Mouse (Mus musculus) kidney, embryonic 14.5 days (tissue): ENCODE measurements around the gene Shroom3. TPM values are rescaled to one million over a fixed set of nuclear protein-coding genes. Genes with fewer than 3 reads are reported as not detected.

ENCODE experiments used
- ATAC-seq: fragments of 200-750 bp; cut with Nextera tagmentation; 2 replicates; pipeline ENCODE4 v1.8.0; 2017; ENCODE audit warnings: moderate number of reproducible peaks, mild to moderate bottlenecking, moderate TSS enrichment, moderate library complexity; ENCODE audit not compliant: low FRiP score, low TSS enrichment
- H3K27ac ChIP-seq: fragments of 300-500 bp; sonication (generic); 2 replicates; pipeline ENCODE4 v1.5.1; 2014; ENCODE audit warnings: low read depth, mild to moderate bottlenecking, low read length, moderate library complexity, mixed read lengths
- H3K27me3 ChIP-seq: fragments of 300-500 bp; sonication (generic); 2 replicates; pipeline ENCODE4 v1.6.1; 2014; ENCODE audit warnings: mild to moderate bottlenecking, low read length; ENCODE audit not compliant: control insufficient read depth, insufficient read depth
- H3K36me3 ChIP-seq: fragments of 300-500 bp; sonication (generic); 2 replicates; pipeline ENCODE4 v1.6.1; 2014; ENCODE audit warnings: low read length, mixed read lengths; ENCODE audit not compliant: control insufficient read depth, insufficient read depth
- H3K4me1 ChIP-seq: fragments of 300-500 bp; sonication (generic); 2 replicates; pipeline ENCODE4 v1.6.1; 2014; ENCODE audit warnings: low read length, mixed read lengths; ENCODE audit not compliant: control insufficient read depth, insufficient read depth
- H3K4me2 ChIP-seq: fragments of 300-500 bp; sonication (generic); replicated peaks from 2 replicates; pipeline ENCODE4 v1.6.1; 2014; ENCODE audit warnings: low read depth, mild to moderate bottlenecking, low read length
- H3K4me3 ChIP-seq: fragments of 300-500 bp; sonication (generic); 2 replicates; pipeline ENCODE4 v1.5.1; 2014; ENCODE audit warnings: mild to moderate bottlenecking, low read length
- H3K9ac ChIP-seq: fragments of 300-500 bp; sonication (generic); 2 replicates; pipeline ENCODE4 v1.6.1; 2014; ENCODE audit warnings: low read depth, mild to moderate bottlenecking, low read length, moderate library complexity
- H3K9me3 ChIP-seq: fragments of 300-500 bp; sonication (generic); 2 replicates; pipeline ENCODE4 v1.6.1; 2016; ENCODE audit warnings: low read length; ENCODE audit not compliant: control insufficient read depth
- WGBS: fragments of 180-500 bp; shearing (Covaris S2); extraction: QIAGEN DNeasy Blood & Tissue Kit; methylation state at CpG from one replicate; pipeline ENCODE4 v1.1.7; 2014; 5-methylcytosine and 5-hydroxymethylcytosine counted together
- polyA plus RNA-seq: library from polyadenylated mRNA; unstranded; fragments of >200 nt; fragmentation: Nextera tagmentation; extraction: Ambion mirVana; gene quantifications from 2 replicates; pipeline ENCODE4 v1.2.1, GENCODE M21; 2014

Shroom3 gene
- polyA plus RNA-seq, result 10.3 and 16.0 TPM in 2 replicates

GRCm38 (mm10) chr5:92683351-92683807 is at the start of gene Shroom3:
Gene Shroom3 (plus strand): TSS chr5:92683435.
- H3K4me3 ChIP-seq, result peak within 1 kb of the TSS; percentile 44
- H3K36me3 ChIP-seq, result no peaks in the 10 kb centered on the region
- ATAC-seq, result peak; percentile 54; the same call in 1 of the 2 replicates
- no peaks in the 10 kb centered on the region for H3K9me3 ChIP-seq
- WGBS, result under 1% methylated on average over 26 of the region's 26 CpGs
- H3K27me3 ChIP-seq, result peaks cover 6% of the 10 kb centered on the region; the same call in 1 of the 2 replicates
- peak within 1 kb of the TSS; percentile 50 for H3K9ac ChIP-seq
- H3K4me2 ChIP-seq, result peak within 1 kb of the TSS; percentile 89
- H3K4me1 ChIP-seq, result no peaks in the 10 kb centered on the region; the same call in 1 of the 2 replicates
- H3K27ac ChIP-seq, result no peak within 1 kb of the TSS

GRCm38 (mm10) chr5:92633526-92633925 is 49.7 kb upstream of the Shroom3 start:
- no peak for ATAC-seq
- WGBS, result 62% methylated on average over 4 of the region's 4 CpGs
- no peaks in the 10 kb centered on the region for H3K36me3 ChIP-seq

GRCm38 (mm10) chr5:92634916-92635315 is 48.3 kb upstream of the Shroom3 start:
- Histone ChIP-seq H3K9ac (no peak overlapping the region), H3K36me3 (no peaks in the 10 kb centered on the region), H3K27ac (no peak overlapping the region), H3K27me3 (no peaks in the 10 kb centered on the region), H3K9me3 (no peaks in the 10 kb centered on the region), H3K4me1 (no peaks in the 10 kb centered on the region), H3K4me3 (no peak overlapping the region), H3K4me2 (no peak overlapping the region)
- 75% methylated on average over 3 of the region's 3 CpGs for WGBS
- ATAC-seq, result no peak

More at GRCm38 (mm10) chr5:92633526-92633925, 49.7 kb upstream of the Shroom3 start:
- H3K4me3 ChIP-seq, result no peak overlapping the region
- H3K9ac ChIP-seq, result no peak overlapping the region
- H3K27ac ChIP-seq, result no peak overlapping the region
- no peaks in the 10 kb centered on the region for H3K27me3 ChIP-seq
- H3K4me2 ChIP-seq, result no peak overlapping the region
- no peaks in the 10 kb centered on the region for H3K4me1 ChIP-seq
- no peaks in the 10 kb centered on the region for H3K9me3 ChIP-seq

- no peak for ATAC-seq
- Histone ChIP-seq H3K4me3 (no peak overlapping the region), H3K4me1 (no peaks in the 10 kb centered on the region), H3K9me3 (no peaks in the 10 kb centered on the region), H3K27ac (no peak overlapping the region), H3K9ac (no peak overlapping the region), H3K4me2 (no peak overlapping the region), H3K27me3 (no peaks in the 10 kb centered on the region), H3K36me3 (no peaks in the 10 kb centered on the region)
- 79% methylated on average over 5 of the region's 5 CpGs for WGBS
Observed at GRCm38 (mm10) chr5:92635891-92636290, 47.3 kb upstream of the Shroom3 start.

GRCm38 (mm10) chr5:92640861-92641260 is 42.4 kb upstream of the Shroom3 start:
- WGBS, result 86% methylated on average over 3 of the region's 3 CpGs
- no peak for ATAC-seq
- Histone ChIP-seq H3K9ac (no peak overlapping the region), H3K36me3 (no peaks in the 10 kb centered on the region), H3K27ac (no peak overlapping the region), H3K4me2 (no peak overlapping the region), H3K9me3 (no peaks in the 10 kb centered on the region), H3K4me1 (no peaks in the 10 kb centered on the region), H3K4me3 (no peak overlapping the region), H3K27me3 (no peaks in the 10 kb centered on the region)

GRCm38 (mm10) chr5:92656256-92656655 is 27.0 kb upstream of the Shroom3 start:
- H3K9ac ChIP-seq, result no peak overlapping the region
- H3K36me3 ChIP-seq, result no peaks in the 10 kb centered on the region
- ATAC-seq, result no peak; the same call in 1 of the 2 replicates
- no peaks in the 10 kb centered on the region for H3K4me1 ChIP-seq
- no peak overlapping the region for H3K4me3 ChIP-seq
- no peaks in the 10 kb centered on the region for H3K27me3 ChIP-seq
- no peak overlapping the region for H3K4me2 ChIP-seq
- no peaks in the 10 kb centered on the region for H3K9me3 ChIP-seq
- no peak overlapping the region for H3K27ac ChIP-seq
- 14% methylated on average over 1 of the region's 1 CpGs for WGBS

GRCm38 (mm10) chr5:92664321-92664720 is 18.9 kb upstream of the Shroom3 start:
- no peaks in the 10 kb centered on the region for H3K27me3 ChIP-seq
- H3K27ac ChIP-seq, result no peak overlapping the region
- no peak for ATAC-seq
- no peak overlapping the region for H3K9ac ChIP-seq
- H3K4me1 ChIP-seq, result no peaks in the 10 kb centered on the region
- 69% methylated on average over 2 of the region's 2 CpGs for WGBS
- H3K4me2 ChIP-seq, result no peak overlapping the region
- H3K36me3 ChIP-seq, result no peaks in the 10 kb centered on the region
- no peaks in the 10 kb centered on the region for H3K9me3 ChIP-seq
- no peak overlapping the region for H3K4me3 ChIP-seq

- WGBS, result 75% methylated on average over 5 of the region's 5 CpGs
- H3K9ac ChIP-seq, result no peak overlapping the region
- H3K36me3 ChIP-seq, result no peaks in the 10 kb centered on the region
- H3K4me1 ChIP-seq, result no peaks in the 10 kb centered on the region
- H3K9me3 ChIP-seq, result no peaks in the 10 kb centered on the region
- ATAC-seq, result no peak
- H3K4me3 ChIP-seq, result no peak overlapping the region
- H3K4me2 ChIP-seq, result no peak overlapping the region
- H3K27ac ChIP-seq, result no peak overlapping the region
- H3K27me3 ChIP-seq, result no peaks in the 10 kb centered on the region
Observed at GRCm38 (mm10) chr5:92666860-92667259, 16.4 kb upstream of the Shroom3 start.

GRCm38 (mm10) chr5:92674859-92675573 is 8.2 kb upstream of the Shroom3 start, which contains the start of gene Ccdc158:
Gene Ccdc158 (minus strand): TSS chr5:92675271.
- Histone ChIP-seq H3K9ac (peak within 1 kb of the TSS; percentile 32; the same call in 1 of the 2 replicates), H3K27me3 (no peaks in the 10 kb centered on the region), H3K36me3 (no peaks in the 10 kb centered on the region), H3K27ac (no peak within 1 kb of the TSS), H3K4me3 (peak within 1 kb of the TSS; percentile 44), H3K4me1 (0 out of 2 replicates have a peak, but pooled peaks cover 12% of the 10 kb centered on the region), H3K4me2 (peak within 1 kb of the TSS; percentile 79), H3K9me3 (no peaks in the 10 kb centered on the region)
- peak; percentile 95 for ATAC-seq
- WGBS, result 11% methylated on average over 55 of the region's 55 CpGs
